Mouse (Mus musculus) brain, embryonic 14.5 days (tissue): ENCODE measurements around the gene Npcd.

Experiments used
- CTCF ChIP-seq: fragments of 200-500 bp; IDR thresholded peaks from 2 replicates; pipeline ENCODE4 v1.5.1; 2012; ENCODE audit warnings: inconsistent platforms, mild to moderate bottlenecking, moderate library complexity, borderline replicate concordance; ENCODE audit not compliant: insufficient read depth, insufficient read length; ENCODE audit errors: extremely low read depth
- POLR2A ChIP-seq: fragments of 200-500 bp; IDR thresholded peaks from 2 replicates; pipeline ENCODE4 v1.6.1; 2012; ENCODE audit warnings: mild to moderate bottlenecking, inconsistent platforms, borderline replicate concordance; ENCODE audit not compliant: poor library complexity, insufficient read depth, insufficient read length, severe bottlenecking; ENCODE audit errors: extremely low read depth

DNA sequence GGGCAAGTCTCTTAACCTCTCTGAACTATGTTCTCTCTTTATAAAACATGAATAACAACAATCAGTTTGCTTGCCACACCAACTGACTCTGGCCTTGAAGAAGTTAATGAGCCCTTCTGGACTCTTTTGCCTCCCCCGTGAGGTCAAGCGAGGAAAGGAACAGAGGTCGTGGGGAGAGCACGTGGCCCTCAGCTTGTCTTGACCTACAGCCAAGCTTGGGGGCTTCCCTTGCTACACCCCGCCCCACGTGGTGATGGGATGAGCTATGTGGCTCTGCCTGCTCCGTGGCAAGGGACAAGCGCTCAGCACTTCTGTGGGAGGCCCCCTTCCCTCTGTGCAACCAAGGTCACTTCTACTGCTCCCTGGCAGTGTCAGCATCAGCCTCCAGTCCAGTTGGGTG is 89.3 kb downstream of the Npcd start:
- TF ChIP-seq CTCF (no peak), POLR2A (no peak)
